Mouse (Mus musculus) G1E (cell line): ENCODE data around the gene Fer1l5.

Experiments
- CTCF ChIP-seq: IDR thresholded peaks from 2 replicates; pipeline ENCODE4 v1.5.1; 2012; ENCODE audit warnings: low read depth, low read length, inconsistent platforms, mixed read lengths
- GATA1 ChIP-seq: IDR thresholded peaks from 2 replicates; pipeline ENCODE4 v1.6.1; 2012; ENCODE audit warnings: borderline replicate concordance, low read length, inconsistent platforms, mixed read lengths

DNA sequence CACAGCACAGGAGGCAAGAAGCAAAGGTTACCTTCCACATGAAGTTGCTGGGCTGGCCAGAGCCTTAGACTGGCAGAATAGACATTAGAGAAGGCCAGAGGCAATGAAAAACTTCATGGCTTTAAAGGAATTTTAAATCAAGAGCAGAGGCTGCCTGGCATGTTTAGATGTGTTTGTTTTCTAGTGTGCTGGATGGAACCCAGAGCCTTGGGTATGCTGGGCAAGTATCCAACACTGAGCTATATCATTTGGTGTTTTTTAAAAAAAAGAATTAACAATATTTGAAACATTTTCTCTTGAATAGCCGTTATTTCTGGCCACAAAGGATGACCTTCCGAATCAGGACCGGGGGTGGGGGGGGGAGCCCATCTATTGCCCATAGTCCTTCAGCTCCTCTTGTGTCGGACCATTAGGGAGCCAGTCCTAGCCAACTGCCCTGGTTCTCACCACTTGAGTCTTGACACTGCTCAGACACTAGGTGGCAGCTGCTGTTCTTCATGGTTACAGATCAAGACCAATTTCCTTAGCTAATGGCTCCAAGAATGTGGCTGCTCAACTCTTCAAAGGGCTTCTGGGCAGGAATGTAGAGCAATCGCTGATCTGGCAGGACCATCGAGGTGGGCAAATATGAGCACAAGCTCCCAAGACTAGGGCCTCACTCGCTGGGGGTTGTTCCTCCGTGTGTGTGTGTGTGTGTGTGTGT lies 48.2 kb upstream of the Fer1l5 start:
- TF ChIP-seq GATA1 (no peak), CTCF (no peak; the same call in 1 of the 2 replicates)
